11 mouse cellular contexts compared by ENCODE assay signal in the genomic region with DNA sequence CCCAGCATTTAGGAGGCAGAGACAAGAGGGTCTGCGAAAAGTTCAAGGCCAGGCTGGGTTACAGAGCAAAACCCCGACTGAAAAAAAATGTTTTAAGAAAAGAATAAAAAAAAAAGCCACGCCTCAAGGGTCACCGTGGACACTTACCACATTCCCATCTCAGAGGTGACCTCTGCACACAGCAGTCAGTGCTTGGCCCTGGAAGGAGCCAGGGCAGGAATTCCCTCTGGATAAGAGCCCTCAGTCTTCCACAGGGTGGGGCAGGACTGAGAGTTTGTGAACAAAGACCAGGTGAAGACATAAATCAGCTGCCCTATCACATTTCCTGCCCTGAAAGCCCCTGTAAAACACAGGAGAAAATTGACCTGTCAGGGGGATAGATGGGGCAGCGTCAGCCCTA. TPM values are rescaled to one million over a fixed set of nuclear protein-coding genes. Genes with fewer than 3 reads are reported as not detected.
A peak's percentile ranks its signal among the peaks of the same experiment; 100 is the strongest.
DNase-seq lines count a peak whose midpoint lies in the region; ATAC-seq lines count a peak whose summit lies in the region.
"Had no signal": no experiment of that assay in that cellular context is flagged by ENCODE, and none has a peak within 500 bp of the region (broad histone marks: within the 10 kb centered on the region; RNA-seq: fewer than 3 reads in every experiment).

No protein-coding gene starts in this region.

- H3K36me3 ChIP-seq in heart, embryonic 15.5 days: no peaks in the 10 kb centered on the region
- no peaks in the 10 kb centered on the region for H3K36me3 ChIP-seq in lung, embryonic 16.5 days (ENCODE audit: control insufficient read depth, insufficient read depth, low read length)
- no peaks in the 10 kb centered on the region for H3K36me3 ChIP-seq in embryonic facial prominence, embryonic 12.5 days
- H3K36me3 ChIP-seq in neural tube, embryonic 15.5 days: no peaks in the 10 kb centered on the region
- no peaks in the 10 kb centered on the region for H3K36me3 ChIP-seq in forebrain, embryonic 12.5 days (replicated peaks)
- H3K36me3 ChIP-seq: forebrain, embryonic 15.5 days had no signal

- intact Hi-C loops in heart, postnatal 36 days (cut with DNase I): no loop called here

- peak overlapping the region; percentile 43 for H3K4me3 ChIP-seq in heart, embryonic 15.5 days
- H3K4me3 ChIP-seq in lung, embryonic 16.5 days (ENCODE audit: low read length): no peak overlapping the region
- H3K4me3 ChIP-seq in embryonic facial prominence, embryonic 12.5 days: no peak overlapping the region
- no peak overlapping the region for H3K4me3 ChIP-seq in neural tube, embryonic 15.5 days (replicated peaks)
- H3K4me3 ChIP-seq in forebrain, embryonic 12.5 days (replicated peaks): no peak overlapping the region
- H3K4me3 ChIP-seq: forebrain, embryonic 15.5 days had no signal

- H3K9me3 ChIP-seq in heart, embryonic 15.5 days (replicated peaks): no peaks in the 10 kb centered on the region
- H3K9me3 ChIP-seq in lung, embryonic 16.5 days (ENCODE audit: control insufficient read depth, low read length): no peaks in the 10 kb centered on the region
- H3K9me3 ChIP-seq in embryonic facial prominence, embryonic 12.5 days: 0 out of 2 replicates have a peak, but pooled peaks cover 3% of the 10 kb centered on the region
- no peaks in the 10 kb centered on the region for H3K9me3 ChIP-seq in neural tube, embryonic 15.5 days (replicated peaks)
- no peaks in the 10 kb centered on the region for H3K9me3 ChIP-seq in forebrain, embryonic 12.5 days
- H3K9me3 ChIP-seq: forebrain, embryonic 15.5 days had no signal

- H3K27ac ChIP-seq in heart, embryonic 15.5 days: peak overlapping the region; percentile 97
- peak overlapping the region; percentile 47; the same call in 1 of the 2 replicates for H3K27ac ChIP-seq in lung, embryonic 16.5 days (ENCODE audit: low read length)
- no peak overlapping the region for H3K27ac ChIP-seq in embryonic facial prominence, embryonic 12.5 days
- H3K27ac ChIP-seq in neural tube, embryonic 15.5 days (replicated peaks): 0 out of 2 replicates have a peak overlapping the region, but pooled peaks have one; percentile 10
- no peak overlapping the region for H3K27ac ChIP-seq in forebrain, embryonic 12.5 days
- H3K27ac ChIP-seq: forebrain, embryonic 15.5 days had no signal

- peak overlapping the region; percentile 58 for H3K4me2 ChIP-seq in heart, embryonic 15.5 days
- no peak overlapping the region for H3K4me2 ChIP-seq in lung, embryonic 16.5 days (ENCODE audit: low read depth, low read length)
- H3K4me2 ChIP-seq in embryonic facial prominence, embryonic 12.5 days (replicated peaks): peak overlapping the region; percentile 24; the same call in 1 of the 2 replicates
- no peak overlapping the region for H3K4me2 ChIP-seq in neural tube, embryonic 15.5 days
- H3K4me2 ChIP-seq in forebrain, embryonic 12.5 days: no peak overlapping the region
- H3K4me2 ChIP-seq: forebrain, embryonic 15.5 days had no signal

- DNase-seq in heart, postnatal 36 days: no peak
- no peak for DNase-seq in lung, postnatal 4 days
- DNase-seq in cerebellum, postnatal 14 days: no peak
- DNase-seq: thymus, postnatal 25 days had no signal

- peaks cover 65% of the 10 kb centered on the region for H3K4me1 ChIP-seq in heart, embryonic 15.5 days (replicated peaks)
- H3K4me1 ChIP-seq in lung, embryonic 16.5 days (replicated peaks; ENCODE audit: control insufficient read depth, insufficient read depth, low read length): peaks cover 6% of the 10 kb centered on the region
- H3K4me1 ChIP-seq in embryonic facial prominence, embryonic 12.5 days: peaks cover 50% of the 10 kb centered on the region
- peaks cover 20% of the 10 kb centered on the region for H3K4me1 ChIP-seq in neural tube, embryonic 15.5 days
- H3K4me1 ChIP-seq in forebrain, embryonic 12.5 days: peaks cover 56% of the 10 kb centered on the region

- H3K27me3 ChIP-seq in heart, embryonic 15.5 days: no peaks in the 10 kb centered on the region
- H3K27me3 ChIP-seq in lung, embryonic 16.5 days (ENCODE audit: control insufficient read depth, insufficient read depth, low read depth, low read length): no peaks in the 10 kb centered on the region
- no peaks in the 10 kb centered on the region for H3K27me3 ChIP-seq in embryonic facial prominence, embryonic 12.5 days
- no peaks in the 10 kb centered on the region for H3K27me3 ChIP-seq in neural tube, embryonic 15.5 days (replicated peaks)
- H3K27me3 ChIP-seq in forebrain, embryonic 12.5 days: peaks cover 19% of the 10 kb centered on the region
- H3K27me3 ChIP-seq: forebrain, embryonic 15.5 days had no signal

- ATAC-seq in heart, embryonic 15.5 days (replicated peaks; ENCODE audit: insufficient number of reproducible peaks, insufficient read depth, low FRiP score, low read depth): no peak
- ATAC-seq in lung, embryonic 16.5 days (ENCODE audit: low read depth): peak; percentile 59
- ATAC-seq in embryonic facial prominence, embryonic 12.5 days (ENCODE audit: insufficient number of reproducible peaks, insufficient read depth, low FRiP score, low TSS enrichment): no peak
- no peak for ATAC-seq in neural tube, embryonic 15.5 days (ENCODE audit: low FRiP score)
- no peak for ATAC-seq in forebrain, embryonic 12.5 days (ENCODE audit: low FRiP score)
- ATAC-seq: activated CD4-positive, CD25-positive, alpha-beta regulatory T cell, adult 4 months; forebrain, embryonic 15.5 days had no signal

- WGBS in heart, embryonic 15.5 days: 58% methylated on average over 5 of the region's 5 CpGs
- 35% methylated on average over 5 of the region's 5 CpGs for WGBS in lung, embryonic 16.5 days
- WGBS in embryonic facial prominence, embryonic 12.5 days: 59% methylated on average over 5 of the region's 5 CpGs
- WGBS in neural tube, embryonic 15.5 days: 71% methylated on average over 5 of the region's 5 CpGs
- 84% methylated on average over 5 of the region's 5 CpGs for WGBS in forebrain, embryonic 12.5 days

- H3K9ac ChIP-seq in heart, embryonic 15.5 days: peak overlapping the region; percentile 65
- peak overlapping the region; percentile 36 for H3K9ac ChIP-seq in lung, embryonic 16.5 days (ENCODE audit: low read length)
- H3K9ac ChIP-seq in embryonic facial prominence, embryonic 12.5 days: no peak overlapping the region
- no peak overlapping the region for H3K9ac ChIP-seq in neural tube, embryonic 15.5 days (replicated peaks)
- no peak overlapping the region for H3K9ac ChIP-seq in forebrain, embryonic 12.5 days
- H3K9ac ChIP-seq: forebrain, embryonic 15.5 days had no signal

RNA-seq across cellular contexts. Expression of a gene that starts 12.9 kb away (rescaled TPM):
- 77.5 and 91.4 TPM in 2 replicates for polyA plus RNA-seq in heart, embryonic 15.5 days (2015; fragmentation: Nextera tagmentation; extraction: Ambion mirVana)
- total RNA-seq in heart, postnatal 36 days (2021): 10 to 100 TPM; 79.8 to 81.1 TPM
- 96.3 and 100 TPM in 2 replicates for polyA plus RNA-seq in lung, embryonic 16.5 days (2015; fragmentation: Nextera tagmentation; extraction: Ambion mirVana)
- polyA plus RNA-seq in embryonic facial prominence, embryonic 12.5 days (2016; fragmentation: Nextera tagmentation; extraction: Ambion mirVana): 95.0 and 99.5 TPM in 2 replicates
- polyA plus RNA-seq in neural tube, embryonic 15.5 days (2015; fragmentation: Nextera tagmentation; extraction: Ambion mirVana): 107 and 112 TPM in 2 replicates
- 88.6 and 91.3 TPM in 2 replicates for polyA plus RNA-seq in forebrain, embryonic 12.5 days (2016; fragmentation: Nextera tagmentation; extraction: Ambion mirVana)

Comparison
In these comparisons a context has a peak if more than half of its experiments do, and no peak if none do; other contexts are left out.
1. H3K27ac ChIP-seq: peak in heart, embryonic 15.5 days (single experiment), lung, embryonic 16.5 days (single experiment) and neural tube, embryonic 15.5 days (single experiment); none in embryonic facial prominence, embryonic 12.5 days (single experiment) and forebrain, embryonic 12.5 days (single experiment).
2. H3K4me2 ChIP-seq: peak in heart, embryonic 15.5 days (single experiment) and embryonic facial prominence, embryonic 12.5 days (single experiment); none in lung, embryonic 16.5 days (single experiment), neural tube, embryonic 15.5 days (single experiment) and forebrain, embryonic 12.5 days (single experiment).
3. H3K9ac ChIP-seq: peak in heart, embryonic 15.5 days (single experiment) and lung, embryonic 16.5 days (single experiment); none in embryonic facial prominence, embryonic 12.5 days (single experiment), neural tube, embryonic 15.5 days (single experiment) and forebrain, embryonic 12.5 days (single experiment).